Mouse (Mus musculus): ENCODE measurements around the gene Tma7. TPM values are rescaled to one million over a fixed set of nuclear protein-coding genes. Genes with fewer than 3 reads are reported as not detected.

Tma7 gene
- total RNA-seq, 2 experiments from 2014 or later, result 214 to 228 TPM

GRCm38 (mm10) chr9:109102541-109102940 lies 20.2 kb upstream of the Tma7 start:
- DNase-seq, result no peak

- DNase-seq, result no peak
Observed at GRCm38 (mm10) chr9:109101933-109102445, 19.6 kb upstream of the Tma7 start.

GRCm38 (mm10) chr9:109100307-109100928 lies 18.0 kb upstream of the Tma7 start:
- no peak for DNase-seq

- DNase-seq, result peak; percentile 75 to 82
Observed at GRCm38 (mm10) chr9:109098969-109099368, 16.6 kb upstream of the Tma7 start.

- no peak for DNase-seq
Observed at GRCm38 (mm10) chr9:109098366-109098765, 16.0 kb upstream of the Tma7 start.

- DNase-seq, result peak; percentile 57 to 73
Observed at GRCm38 (mm10) chr9:109097831-109098230, 15.4 kb upstream of the Tma7 start.

- peak in 1 of 2 experiments; percentile 28 for DNase-seq
Observed at GRCm38 (mm10) chr9:109097291-109097690, 14.9 kb upstream of the Tma7 start.

GRCm38 (mm10) chr9:109096856-109097255 lies 14.5 kb upstream of the Tma7 start:
- DNase-seq, result no peak

- peak in 1 of 2 experiments; percentile 40 for DNase-seq
Observed at GRCm38 (mm10) chr9:109096251-109096661, 13.9 kb upstream of the Tma7 start.

- peak; percentile 66 to 75 for DNase-seq
Observed at GRCm38 (mm10) chr9:109095137-109095982, 13.0 kb upstream of the Tma7 start, which contains the start of gene Plxnb1. Gene Plxnb1 (plus strand): TSS chr9:109095389.

GRCm38 (mm10) chr9:109094553-109095136 lies 12.3 kb upstream of the Tma7 start:
- no peak for DNase-seq

GRCm38 (mm10) chr9:109093786-109094552 lies 11.6 kb upstream of the Tma7 start:
- peak; percentile 54 for DNase-seq

- no peak for DNase-seq
Observed at GRCm38 (mm10) chr9:109092799-109093198, 10.4 kb upstream of the Tma7 start.

GRCm38 (mm10) chr9:109091802-109092201 lies 9.4 kb upstream of the Tma7 start:
- no peak for DNase-seq

GRCm38 (mm10) chr9:109090446-109090845 lies 8.1 kb upstream of the Tma7 start:
- DNase-seq, result no peak

GRCm38 (mm10) chr9:109087987-109088386 lies 5.6 kb upstream of the Tma7 start:
- peak; percentile 49 to 77 for DNase-seq

GRCm38 (mm10) chr9:109084922-109085321 lies 2.5 kb upstream of the Tma7 start:
- DNase-seq, result no peak

- no peak for DNase-seq
Observed at GRCm38 (mm10) chr9:109081749-109082123, 651 bp downstream of the Tma7 start.

- DNase-seq, result no peak
Observed at GRCm38 (mm10) chr9:109080516-109080915, 1.9 kb downstream of the Tma7 start.

- DNase-seq, result peak; percentile 93 to 94
Observed at GRCm38 (mm10) chr9:109073661-109074573, 8.5 kb downstream of the Tma7 start, which contains the start of gene Atrip. Gene Atrip (minus strand): TSS chr9:109074124.
